ENCODE assay signal across 18 mouse cellular contexts in the genomic region with DNA sequence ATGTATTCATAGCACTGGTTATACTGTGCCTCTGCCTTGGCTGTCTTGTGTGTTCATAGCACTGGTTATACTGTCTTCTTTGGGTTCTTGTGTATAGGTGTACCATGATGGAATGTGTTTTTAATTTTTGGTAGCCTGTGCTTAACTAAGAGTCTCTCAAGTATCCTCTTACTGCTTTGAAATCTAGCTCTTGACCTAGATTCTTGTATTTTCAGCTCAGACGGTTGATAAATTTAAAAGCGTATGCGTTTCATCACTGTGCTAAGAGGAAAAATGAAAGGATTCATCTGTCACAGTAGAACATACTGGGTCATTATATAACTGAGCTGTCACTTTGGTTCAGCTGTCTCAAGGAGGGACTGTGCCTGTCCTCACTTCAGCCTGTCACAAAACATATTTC. TPM values are rescaled to one million over a fixed set of nuclear protein-coding genes. Genes with fewer than 3 reads are reported as not detected.
A peak's percentile ranks its signal among the peaks of the same experiment; 100 is the strongest.
DNase-seq lines count a peak whose midpoint lies in the region; ATAC-seq and TF ChIP-seq lines count a peak whose summit lies in the region.
"Had no signal": no experiment of that assay in that cellular context is flagged by ENCODE, and none has a peak within 500 bp of the region (broad histone marks: within the 10 kb centered on the region; RNA-seq: fewer than 3 reads in every experiment).

No protein-coding gene starts in this region.

- no peak overlapping the region for H3K27ac ChIP-seq in lung, postnatal 0 days (ENCODE audit: low read length)
- no peak overlapping the region for H3K27ac ChIP-seq in hindbrain, embryonic 12.5 days
- H3K27ac ChIP-seq: embryonic facial prominence, embryonic 10.5 days; embryonic facial prominence, embryonic 12.5 days; forebrain, embryonic 12.5 days had no signal

- no peak for TF ChIP-seq CTCF in lung, postnatal 0 days (IDR thresholded peaks at IDR 0.05)

- ATAC-seq in frontal cortex, adult (ENCODE audit: low TSS enrichment), result peak; percentile 74
- peak; percentile 48 for ATAC-seq in lung, postnatal 0 days
- no peak for ATAC-seq in hindbrain, embryonic 12.5 days (ENCODE audit: low FRiP score)
- ATAC-seq: forebrain, embryonic 14.5 days; forebrain, embryonic 16.5 days had no signal

- no peak overlapping the region for H3K4me3 ChIP-seq in lung, postnatal 0 days (ENCODE audit: low read depth, low read length)
- H3K4me3 ChIP-seq in hindbrain, embryonic 12.5 days, result no peak overlapping the region
- H3K4me3 ChIP-seq: embryonic facial prominence, embryonic 10.5 days; embryonic facial prominence, embryonic 12.5 days; forebrain, embryonic 12.5 days had no signal

- no peaks in the 10 kb centered on the region for H3K9me3 ChIP-seq in lung, postnatal 0 days (ENCODE audit: low read length)
- no peaks in the 10 kb centered on the region for H3K9me3 ChIP-seq in hindbrain, embryonic 12.5 days (replicated peaks)
- H3K9me3 ChIP-seq: embryonic facial prominence, embryonic 10.5 days; embryonic facial prominence, embryonic 12.5 days; forebrain, embryonic 12.5 days had no signal

- no peak overlapping the region for H3K4me2 ChIP-seq in lung, postnatal 0 days (replicated peaks; ENCODE audit: low read depth, low read length)
- no peak overlapping the region for H3K4me2 ChIP-seq in hindbrain, embryonic 12.5 days (replicated peaks)
- H3K4me2 ChIP-seq: embryonic facial prominence, embryonic 12.5 days; forebrain, embryonic 12.5 days had no signal

- H3K36me3 ChIP-seq in lung, postnatal 0 days (ENCODE audit: insufficient read depth, low read length), result no peaks in the 10 kb centered on the region
- peaks cover 25% of the 10 kb centered on the region for H3K36me3 ChIP-seq in hindbrain, embryonic 12.5 days

- DNase-seq in frontal cortex, adult 2 months (ENCODE audit: extremely low spot score in 1 of 2, low spot score in 1 of 2), result no peak
- peak; percentile 52 for DNase-seq in lung, postnatal 0 days (ENCODE audit: low spot score)
- no peak for DNase-seq in lung, adult 18-20 months
- DNase-seq: adrenal gland, adult 2 months; adrenal gland, postnatal 10 days; adrenal gland, postnatal 25 days; cerebellum, adult 11-12 months; cerebellum, adult 2 months; cerebellum, adult 9-10 months; cerebellum, postnatal 10 days; cerebellum, postnatal 25 days had no signal

- TF ChIP-seq EP300 in lung, postnatal 0 days (IDR thresholded peaks at IDR 0.05), result peak; percentile 59; the same call in 1 of the 2 replicates

- no peaks in the 10 kb centered on the region for H3K27me3 ChIP-seq in lung, postnatal 0 days (replicated peaks; ENCODE audit: insufficient read depth, low read length)
- H3K27me3 ChIP-seq in hindbrain, embryonic 12.5 days, result no peaks in the 10 kb centered on the region
- H3K27me3 ChIP-seq: embryonic facial prominence, embryonic 12.5 days; forebrain, embryonic 12.5 days had no signal

- no peak overlapping the region for H3K9ac ChIP-seq in lung, postnatal 0 days (replicated peaks; ENCODE audit: low read depth)
- no peak overlapping the region for H3K9ac ChIP-seq in hindbrain, embryonic 12.5 days
- H3K9ac ChIP-seq: embryonic facial prominence, embryonic 12.5 days; forebrain, embryonic 12.5 days had no signal

- WGBS in lung, postnatal 0 days, result 62% methylated on average over 3 of the region's 3 CpGs
- WGBS in hindbrain, embryonic 12.5 days, result 88% methylated on average over 3 of the region's 3 CpGs

- H3K4me1 ChIP-seq in lung, postnatal 0 days (ENCODE audit: insufficient read depth, low read depth, low read length), result no peaks in the 10 kb centered on the region
- peaks cover 12% of the 10 kb centered on the region for H3K4me1 ChIP-seq in hindbrain, embryonic 12.5 days

RNA-seq across cellular contexts. Expression of a gene that starts 5.4 kb away (rescaled TPM):
- 10.7 and 12.3 TPM in 2 replicates for polyA plus RNA-seq in frontal cortex, adult 2 months (2012; rRNA removed)
- 3.3 and 3.5 TPM in 2 replicates for polyA plus RNA-seq in lung, postnatal 0 days (2015; fragmentation: Nextera tagmentation; extraction: Ambion mirVana)
- 10.7 and 12.0 TPM in 2 replicates for polyA plus RNA-seq in hindbrain, embryonic 12.5 days (2016; fragmentation: Nextera tagmentation; extraction: Ambion mirVana)
